Mouse (Mus musculus): Measurements from ENCODE around the gene Mroh2b. TPM values are rescaled to one million over a fixed set of nuclear protein-coding genes. Genes with fewer than 3 reads are reported as not detected.

Mroh2b gene
- polyA plus RNA-seq (2012; rRNA removed) = 0.58 and 1.1 TPM in 2 replicates

DNA sequence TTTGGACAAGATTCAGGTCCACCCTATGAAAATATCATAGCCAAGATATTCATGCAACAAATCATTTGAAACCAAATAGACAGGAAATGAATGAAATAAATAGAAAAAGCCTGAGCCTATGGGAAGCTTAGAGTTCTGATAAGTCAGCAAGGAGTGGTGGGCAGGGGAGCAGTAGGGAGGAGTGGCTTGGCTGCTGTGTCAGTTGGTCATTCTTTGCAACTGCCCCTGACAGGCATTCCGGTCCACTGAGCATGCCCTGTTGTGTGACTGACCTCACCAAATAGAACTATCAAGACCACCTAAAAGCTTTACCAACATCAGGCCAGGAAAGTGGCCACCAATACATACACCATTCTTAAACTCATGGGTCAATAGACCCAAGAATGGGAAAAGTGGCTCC is at the start of gene Mroh2b:
Gene Mroh2b (plus strand): TSS at position 301 of the 400 bp plus-strand sequence.
- DNase-seq (ENCODE audit: low read depth) = no peak

- DNase-seq (ENCODE audit: low read depth) = no peak
These were observed 48.5 kb upstream of the Mroh2b start for GRCm38 (mm10) chr15:4850015-4850414.

GRCm38 (mm10) chr15:4894962-4895361 is 3.6 kb upstream of the Mroh2b start:
- DNase-seq (ENCODE audit: low read depth) = no peak

GRCm38 (mm10) chr15:4934731-4935130 is 36.2 kb downstream of the Mroh2b start:
- no peak for DNase-seq (ENCODE audit: low read depth)

- no peak for DNase-seq (ENCODE audit: low read depth)
These were observed 74.8 kb downstream of the Mroh2b start for GRCm38 (mm10) chr15:4973355-4973754.

- no peak for DNase-seq (ENCODE audit: low read depth)
These were observed 104.4 kb downstream of the Mroh2b start for GRCm38 (mm10) chr15:5002903-5003302.

- no peak for DNase-seq (ENCODE audit: low read depth)
These were observed 105.1 kb downstream of the Mroh2b start for GRCm38 (mm10) chr15:5003503-5004196.

GRCm38 (mm10) chr15:5009644-5010107 is 111.1 kb downstream of the Mroh2b start:
- DNase-seq (ENCODE audit: low read depth) = no peak

Other genes starting within 250 kb of the Mroh2b start
- gene C6, start 171.6 kb upstream of the Mroh2b start, polyA plus RNA-seq (2012; rRNA removed) = 3.3 and 4.0 TPM in 2 replicates
- gene C7, start 165.0 kb downstream of the Mroh2b start, polyA plus RNA-seq (2012; rRNA removed) = 37.8 and 69.5 TPM in 2 replicates
- gene Card6, start 209.8 kb downstream of the Mroh2b start, polyA plus RNA-seq (2012; rRNA removed) = 2.4 and 4.0 TPM in 2 replicates
- 876 and 1,187 TPM in 2 replicates for gene Rpl37, start 217.9 kb downstream of the Mroh2b start, polyA plus RNA-seq (2012; rRNA removed)
- 7.8 and 8.8 TPM in 2 replicates for gene Prkaa1, start 245.1 kb downstream of the Mroh2b start, polyA plus RNA-seq (2012; rRNA removed)

Data from gonadal fat pad, adult 2 months (tissue).